Mouse (Mus musculus) liver, embryonic 12.5 days (tissue): ENCODE results near the gene Btbd11. TPM values are rescaled to one million over a fixed set of nuclear protein-coding genes. Genes with fewer than 3 reads are reported as not detected.

Experiments used
- ATAC-seq: fragments of 200-750 bp; cut with Nextera tagmentation; 2 replicates; pipeline ENCODE4 v1.8.0; 2017; ENCODE audit warnings: moderate number of reproducible peaks, mild to moderate bottlenecking, moderate library complexity
- H3K27ac ChIP-seq: fragments of 300-500 bp; sonication (generic); 2 replicates; pipeline ENCODE4 v1.5.1; 2016; ENCODE audit warnings: mild to moderate bottlenecking
- H3K27me3 ChIP-seq: fragments of 300-500 bp; sonication (generic); replicated peaks from 2 replicates; pipeline ENCODE4 v1.6.1; 2016; ENCODE audit warnings: mild to moderate bottlenecking, moderate library complexity
- H3K36me3 ChIP-seq: fragments of 300-500 bp; sonication (generic); 2 replicates; pipeline ENCODE4 v1.6.1; 2016; ENCODE audit warnings: mild to moderate bottlenecking, moderate library complexity
- H3K4me1 ChIP-seq: fragments of 300-500 bp; sonication (generic); 2 replicates; pipeline ENCODE4 v1.6.1; 2016
- H3K4me2 ChIP-seq: fragments of 300-500 bp; sonication (generic); 2 replicates; pipeline ENCODE4 v1.6.1; 2016; ENCODE audit warnings: mild to moderate bottlenecking, moderate library complexity
- H3K4me3 ChIP-seq: fragments of 300-500 bp; sonication (generic); 2 replicates; pipeline ENCODE4 v1.5.1; 2016; ENCODE audit warnings: mild to moderate bottlenecking, moderate library complexity
- H3K9ac ChIP-seq: fragments of 300-500 bp; sonication (generic); 2 replicates; pipeline ENCODE4 v1.6.1; 2016; ENCODE audit warnings: mild to moderate bottlenecking, moderate library complexity
- H3K9me3 ChIP-seq: fragments of 300-500 bp; sonication (generic); replicated peaks from 2 replicates; pipeline ENCODE4 v1.6.1; 2016; ENCODE audit warnings: mild to moderate bottlenecking, moderate library complexity
- WGBS: fragments of 180-500 bp; shearing (Covaris S2); methylation state at CpG from one replicate; pipeline ENCODE4 v1.1.7; 2016; ENCODE audit not compliant: insufficient replicate concordance; 5-methylcytosine and 5-hydroxymethylcytosine counted together
- polyA plus RNA-seq: library from polyadenylated mRNA; unstranded; fragments of >200 nt; fragmentation: Nextera tagmentation; extraction: Ambion mirVana; gene quantifications from 2 replicates; pipeline ENCODE4 v1.2.1, GENCODE M21; 2016

Gene Btbd11
- polyA plus RNA-seq, 1 experiment from 2014 or later, result 0.32 TPM

GRCm38 (mm10) chr10:85496358-85496757 is 109.7 kb downstream of the Btbd11 start:
- Histone ChIP-seq H3K4me1 (no peaks in the 10 kb centered on the region), H3K9me3 (no peaks in the 10 kb centered on the region), H3K4me2 (no peak overlapping the region), H3K36me3 (no peaks in the 10 kb centered on the region), H3K27me3 (no peaks in the 10 kb centered on the region), H3K9ac (no peak overlapping the region), H3K4me3 (no peak overlapping the region), H3K27ac (no peak overlapping the region)
- no peak for ATAC-seq
- WGBS, result 84% methylated on average over 8 of the region's 8 CpGs

- ATAC-seq, result no peak
- no peaks in the 10 kb centered on the region for H3K4me1 ChIP-seq
- H3K4me3 ChIP-seq, result no peak overlapping the region
- H3K27ac ChIP-seq, result no peak overlapping the region
- H3K36me3 ChIP-seq, result no peaks in the 10 kb centered on the region
- H3K27me3 ChIP-seq, result no peaks in the 10 kb centered on the region
- H3K9me3 ChIP-seq, result no peaks in the 10 kb centered on the region
- no peak overlapping the region for H3K4me2 ChIP-seq
- 64% methylated on average over 2 of the region's 2 CpGs for WGBS
- H3K9ac ChIP-seq, result no peak overlapping the region
These were observed 110.4 kb downstream of the Btbd11 start for GRCm38 (mm10) chr10:85496981-85497380.

DNA sequence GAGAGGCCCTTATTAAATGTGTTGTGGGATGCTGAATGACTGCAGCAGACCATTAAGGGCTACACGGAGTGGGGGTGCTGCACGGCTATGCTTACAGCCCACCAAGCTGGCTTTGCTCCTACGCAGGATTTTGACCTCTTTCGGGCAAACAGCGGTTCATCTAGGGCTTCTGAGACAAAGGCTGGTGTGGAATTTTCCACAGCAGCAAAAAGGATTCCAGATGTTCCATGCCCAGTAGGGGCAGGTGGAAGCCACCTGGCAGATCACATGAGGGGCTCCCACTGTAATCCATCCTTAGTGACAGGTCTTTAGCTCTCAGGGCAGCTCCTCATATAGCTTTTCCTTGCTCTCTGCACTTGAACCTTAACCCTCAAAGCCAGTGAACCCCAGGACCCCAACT is 111.3 kb downstream of the Btbd11 start:
- no peak overlapping the region for H3K4me3 ChIP-seq
- H3K27ac ChIP-seq, result no peak overlapping the region
- ATAC-seq, result no peak
- no peaks in the 10 kb centered on the region for H3K4me1 ChIP-seq
- no peaks in the 10 kb centered on the region for H3K36me3 ChIP-seq
- no peaks in the 10 kb centered on the region for H3K27me3 ChIP-seq
- no peaks in the 10 kb centered on the region for H3K9me3 ChIP-seq
- no peak overlapping the region for H3K9ac ChIP-seq
- 82% methylated on average over 5 of the region's 5 CpGs for WGBS
- no peak overlapping the region for H3K4me2 ChIP-seq

DNA sequence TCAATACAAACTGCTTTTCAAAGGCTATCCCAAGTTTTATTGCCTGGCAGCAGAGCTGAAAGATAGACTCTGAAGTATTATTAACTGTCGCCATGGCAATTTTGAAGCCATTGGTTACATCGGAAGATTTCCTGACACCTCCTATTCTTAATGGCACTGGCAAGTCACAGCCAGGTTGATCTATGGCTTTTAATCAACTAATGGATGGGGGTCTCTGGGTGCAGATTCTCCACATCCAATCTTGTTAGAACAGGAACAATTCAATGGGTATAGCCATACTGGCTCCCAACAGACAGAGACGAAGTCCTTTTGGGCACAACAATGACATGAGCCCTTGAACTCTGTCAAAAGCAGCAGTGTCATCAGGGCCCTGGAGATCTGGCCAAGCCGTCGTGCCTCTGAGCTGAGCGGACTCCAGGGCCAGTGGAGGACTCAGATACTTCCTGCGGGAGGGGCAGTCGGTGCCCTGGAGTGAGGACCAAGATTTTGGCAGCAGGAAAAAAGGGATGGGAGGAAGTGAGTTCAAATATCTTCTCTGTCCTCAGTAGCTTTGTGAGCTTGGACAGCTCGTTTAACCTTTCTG is 114.0 kb downstream of the Btbd11 start:
- Histone ChIP-seq H3K4me1 (no peaks in the 10 kb centered on the region), H3K27ac (no peak overlapping the region), H3K36me3 (no peaks in the 10 kb centered on the region), H3K9ac (no peak overlapping the region), H3K27me3 (no peaks in the 10 kb centered on the region), H3K4me2 (no peak overlapping the region), H3K4me3 (no peak overlapping the region), H3K9me3 (no peaks in the 10 kb centered on the region)
- no peak for ATAC-seq
- WGBS, result 63% methylated on average over 9 of the region's 9 CpGs

- H3K36me3 ChIP-seq, result no peaks in the 10 kb centered on the region
- no peak overlapping the region for H3K9ac ChIP-seq
- H3K9me3 ChIP-seq, result no peaks in the 10 kb centered on the region
- no peak overlapping the region for H3K4me3 ChIP-seq
- no peaks in the 10 kb centered on the region for H3K27me3 ChIP-seq
- H3K4me1 ChIP-seq, result no peaks in the 10 kb centered on the region
- no peak overlapping the region for H3K27ac ChIP-seq
- no peak for ATAC-seq
- no peak overlapping the region for H3K4me2 ChIP-seq
- 47% methylated on average over 5 of the region's 5 CpGs for WGBS
These were observed 115.5 kb downstream of the Btbd11 start for GRCm38 (mm10) chr10:85501966-85502566.

DNA sequence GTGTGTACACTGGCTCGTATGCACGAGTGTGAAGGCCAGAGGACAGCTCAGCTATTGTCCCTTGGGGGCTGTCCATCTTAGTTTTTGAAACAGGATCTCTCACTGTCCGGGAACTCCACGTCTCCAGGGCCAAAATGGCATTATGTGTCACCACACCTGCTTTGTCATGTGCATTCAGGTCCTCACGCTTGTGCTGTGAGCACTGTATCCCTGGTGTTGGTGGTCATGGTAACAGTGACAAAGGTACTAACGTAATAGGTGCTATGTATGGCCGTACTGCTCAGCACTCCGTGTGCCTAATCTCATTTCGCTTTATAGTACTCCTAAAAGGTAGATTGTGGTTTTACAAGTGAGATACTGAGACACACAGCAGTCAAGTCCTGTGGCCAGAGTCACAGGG is 116.0 kb downstream of the Btbd11 start:
- ATAC-seq, result no peak
- no peaks in the 10 kb centered on the region for H3K27me3 ChIP-seq
- no peak overlapping the region for H3K9ac ChIP-seq
- H3K36me3 ChIP-seq, result no peaks in the 10 kb centered on the region
- no peak overlapping the region for H3K4me3 ChIP-seq
- no peak overlapping the region for H3K4me2 ChIP-seq
- no peak overlapping the region for H3K27ac ChIP-seq
- H3K4me1 ChIP-seq, result no peaks in the 10 kb centered on the region
- H3K9me3 ChIP-seq, result no peaks in the 10 kb centered on the region
- 56% methylated on average over 9 of the region's 9 CpGs for WGBS

DNA sequence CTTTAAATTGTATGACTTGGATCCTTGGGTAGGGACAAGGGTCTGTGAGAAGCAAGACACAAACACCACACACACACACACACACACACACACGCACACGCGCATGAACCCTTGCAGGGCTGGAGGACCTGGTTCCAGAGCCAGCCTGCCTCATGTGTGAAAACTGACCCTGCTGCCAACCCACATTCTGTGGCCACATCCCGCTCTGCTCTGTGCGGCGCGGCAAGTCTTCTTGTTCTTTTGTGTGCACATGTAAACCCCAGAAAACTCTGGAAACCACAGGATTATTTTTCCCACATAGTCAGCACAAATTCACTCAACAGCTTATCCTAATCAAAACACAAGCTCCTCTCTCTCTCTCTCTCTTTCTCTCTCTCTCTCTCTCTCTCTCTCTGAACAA is 116.8 kb downstream of the Btbd11 start:
- WGBS, result 70% methylated on average over 7 of the region's 7 CpGs
- H3K9me3 ChIP-seq, result no peaks in the 10 kb centered on the region

GRCm38 (mm10) chr10:85507270-85508050 is 120.8 kb downstream of the Btbd11 start:
- no peak overlapping the region for H3K4me3 ChIP-seq
- H3K9me3 ChIP-seq, result no peaks in the 10 kb centered on the region
- no peak for ATAC-seq
- H3K36me3 ChIP-seq, result no peaks in the 10 kb centered on the region
- H3K9ac ChIP-seq, result no peak overlapping the region
- no peaks in the 10 kb centered on the region for H3K27me3 ChIP-seq
- H3K27ac ChIP-seq, result no peak overlapping the region
- H3K4me1 ChIP-seq, result no peaks in the 10 kb centered on the region
- no peak overlapping the region for H3K4me2 ChIP-seq
- 74% methylated on average over 5 of the region's 7 CpGs for WGBS

More for the DNA sequence above, 116.8 kb downstream of the Btbd11 start:
- H3K4me3 ChIP-seq, result no peak overlapping the region
- ATAC-seq, result no peak
- H3K4me1 ChIP-seq, result no peaks in the 10 kb centered on the region
- no peak overlapping the region for H3K27ac ChIP-seq
- H3K4me2 ChIP-seq, result no peak overlapping the region
- no peaks in the 10 kb centered on the region for H3K36me3 ChIP-seq
- H3K27me3 ChIP-seq, result no peaks in the 10 kb centered on the region
- no peak overlapping the region for H3K9ac ChIP-seq

DNA sequence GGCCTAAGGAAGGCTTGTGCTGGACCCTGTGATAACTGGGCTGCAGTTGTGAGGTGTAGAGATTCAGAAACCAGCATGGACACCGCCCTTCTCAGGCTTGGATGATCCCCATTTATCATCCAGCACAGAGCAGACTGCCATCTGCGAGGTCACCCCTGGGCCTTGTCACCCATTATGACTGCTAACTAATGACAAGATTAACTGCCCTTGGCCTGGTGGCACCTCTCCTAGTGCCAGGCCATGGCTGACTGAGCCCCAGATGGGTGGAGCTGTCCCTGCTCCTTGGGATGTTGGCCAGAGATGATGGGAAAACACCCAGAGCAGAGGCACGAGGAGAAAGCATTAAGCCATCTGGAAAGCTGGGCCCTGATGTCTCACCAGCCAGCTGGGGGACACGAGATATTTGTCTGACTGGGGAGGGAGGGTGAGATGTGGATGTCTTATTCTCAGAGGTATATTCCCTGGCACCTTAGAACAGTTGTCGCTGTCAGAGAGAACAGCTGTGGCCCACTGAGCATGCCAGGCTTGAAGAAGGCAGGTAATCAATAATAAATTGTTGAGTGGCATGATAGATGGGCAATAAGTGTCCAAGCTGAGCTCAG is 121.7 kb downstream of the Btbd11 start:
- Histone ChIP-seq H3K9ac (no peak overlapping the region), H3K36me3 (no peaks in the 10 kb centered on the region), H3K4me1 (no peaks in the 10 kb centered on the region), H3K27me3 (no peaks in the 10 kb centered on the region), H3K4me2 (no peak overlapping the region), H3K27ac (no peak overlapping the region), H3K4me3 (no peak overlapping the region), H3K9me3 (no peaks in the 10 kb centered on the region)
- no peak for ATAC-seq
- WGBS, result 60% methylated on average over 5 of the region's 5 CpGs

- Histone ChIP-seq H3K9me3 (no peaks in the 10 kb centered on the region), H3K27me3 (no peaks in the 10 kb centered on the region), H3K9ac (no peak overlapping the region), H3K36me3 (no peaks in the 10 kb centered on the region), H3K4me3 (no peak overlapping the region), H3K4me2 (no peak overlapping the region), H3K4me1 (no peaks in the 10 kb centered on the region), H3K27ac (no peak overlapping the region)
- WGBS, result 46% methylated on average over 1 of the region's 1 CpGs
- ATAC-seq, result no peak
These were observed 122.4 kb downstream of the Btbd11 start for GRCm38 (mm10) chr10:85509000-85509399.

DNA sequence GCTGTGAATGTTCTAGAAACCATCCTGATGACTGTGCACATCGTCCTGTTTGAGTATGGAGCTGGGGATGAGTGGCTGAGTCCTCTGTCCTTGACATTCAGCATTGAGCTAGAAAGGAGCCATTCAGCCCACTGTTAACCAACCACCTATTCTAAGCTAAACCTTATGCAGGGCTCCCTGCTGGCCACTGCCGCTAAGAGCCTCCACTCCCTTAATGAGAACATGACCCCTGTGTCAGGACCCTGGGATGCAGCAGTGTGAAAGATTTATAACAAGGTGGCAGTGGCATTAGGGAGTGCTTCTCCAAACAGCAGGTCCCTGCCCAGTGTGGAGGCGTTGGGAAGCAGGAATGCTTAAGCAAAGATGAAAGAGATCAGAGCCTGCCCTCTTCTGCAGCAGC is 123.7 kb downstream of the Btbd11 start:
- 10% methylated on average over 3 of the region's 3 CpGs for WGBS

GRCm38 (mm10) chr10:85512808-85513207 is 126.2 kb downstream of the Btbd11 start:
- Histone ChIP-seq H3K4me2 (no peak overlapping the region), H3K27ac (no peak overlapping the region), H3K9ac (no peak overlapping the region), H3K9me3 (no peaks in the 10 kb centered on the region), H3K4me1 (no peaks in the 10 kb centered on the region), H3K27me3 (no peaks in the 10 kb centered on the region), H3K4me3 (no peak overlapping the region), H3K36me3 (no peaks in the 10 kb centered on the region)
- WGBS, result 63% methylated on average over 5 of the region's 5 CpGs
- ATAC-seq, result no peak

More for the DNA sequence above, 123.7 kb downstream of the Btbd11 start:
- no peak for ATAC-seq
- Histone ChIP-seq H3K27me3 (no peaks in the 10 kb centered on the region), H3K4me2 (no peak overlapping the region), H3K9ac (no peak overlapping the region), H3K4me1 (no peaks in the 10 kb centered on the region), H3K4me3 (no peak overlapping the region), H3K9me3 (no peaks in the 10 kb centered on the region), H3K27ac (no peak overlapping the region), H3K36me3 (no peaks in the 10 kb centered on the region)
